Mouse (Mus musculus): Measurements from ENCODE around the gene Ascc2. TPM values are rescaled to one million over a fixed set of nuclear protein-coding genes. Genes with fewer than 3 reads are reported as not detected.
"Not testable (repeated sequence)": the region's sequence is repeated elsewhere in the genome, so short reads cannot be mapped to it uniquely, and the experiment has no call there.

The Ascc2 gene
- total RNA-seq, 2 experiments from 2014 or later = 23.3 to 26.7 TPM

- DNase-seq (ENCODE audit: low spot score in 2 of 2) = no peak
These were observed 7.7 kb upstream of the Ascc2 start for GRCm38 (mm10) chr11:4629861-4630280.

DNA sequence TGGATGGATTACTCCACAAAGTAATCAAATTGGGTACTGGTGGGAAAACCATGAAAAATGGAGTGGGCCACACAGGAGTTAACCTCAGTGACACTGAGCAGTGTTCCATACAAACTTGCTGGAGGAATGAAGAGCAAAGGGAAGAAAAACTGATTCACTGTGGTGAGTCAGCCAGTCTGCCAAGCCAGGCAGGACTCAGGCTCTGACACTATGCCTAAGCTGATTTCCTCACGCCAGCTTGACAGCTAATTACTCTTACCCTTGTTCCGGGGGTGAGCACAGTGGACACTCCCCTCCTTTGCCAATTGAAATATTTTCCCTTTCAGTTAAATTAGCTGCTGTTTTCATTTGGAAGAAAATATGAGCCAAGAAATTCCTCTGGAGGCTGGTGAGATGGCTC is 4.1 kb upstream of the Ascc2 start:
- DNase-seq (ENCODE audit: low spot score in 2 of 2) = no peak

DNA sequence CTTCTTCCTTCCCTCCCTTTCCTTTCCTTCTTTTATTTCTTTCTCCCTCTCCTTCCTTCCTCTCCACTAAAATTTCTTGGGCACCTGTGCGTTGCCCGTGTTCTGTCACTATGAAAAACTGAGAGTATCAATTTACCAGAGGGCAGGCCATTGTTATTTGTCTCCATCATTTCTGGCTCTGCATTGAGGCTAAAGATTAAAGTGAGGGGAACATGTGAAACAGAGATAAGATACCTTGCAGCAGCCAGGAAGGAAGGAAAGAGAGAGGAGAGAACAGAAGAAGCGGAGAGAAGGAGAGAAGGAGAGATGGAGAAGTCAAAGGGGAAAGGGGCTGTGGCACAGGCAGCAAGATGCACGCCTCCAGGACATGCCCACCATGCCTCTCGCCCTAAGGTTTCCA is 3.2 kb upstream of the Ascc2 start:
- no peak for DNase-seq (ENCODE audit: low spot score in 2 of 2)

DNA sequence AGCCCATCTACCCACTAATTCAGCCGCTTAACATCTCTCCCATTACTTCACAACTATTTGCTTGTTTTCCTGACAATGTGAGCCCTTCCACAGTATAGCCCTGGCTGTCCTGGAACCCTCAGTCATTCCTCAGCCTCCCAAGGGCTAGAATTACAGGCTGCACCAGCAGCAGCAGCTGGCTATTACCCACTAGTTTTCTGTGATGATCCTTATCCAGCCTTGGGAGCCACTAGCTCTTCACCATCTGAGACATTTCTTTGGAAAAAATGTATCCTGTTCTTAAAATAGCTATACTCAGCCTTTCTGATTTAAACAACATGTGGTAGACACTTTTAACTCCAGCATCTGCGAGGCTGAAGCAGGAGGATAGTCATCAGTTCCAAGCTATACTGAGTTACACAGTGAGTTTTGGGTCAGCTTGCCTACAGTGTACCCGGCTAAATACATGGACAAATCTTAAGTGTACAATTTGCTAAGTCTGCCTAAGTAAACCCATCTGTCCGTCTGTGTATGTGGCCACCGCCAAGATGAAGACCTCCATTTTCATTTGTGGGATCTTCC is 685 bp upstream of the Ascc2 start:
- no peak for DNase-seq (ENCODE audit: low spot score in 2 of 2)

- no peak for DNase-seq (ENCODE audit: low spot score in 2 of 2)
These were observed 714 bp downstream of the Ascc2 start for GRCm38 (mm10) chr11:4638261-4638660.

GRCm38 (mm10) chr11:4641185-4641584 is 3.6 kb downstream of the Ascc2 start:
- DNase-seq (ENCODE audit: low spot score in 2 of 2) = no peak

- DNase-seq (ENCODE audit: low spot score in 2 of 2) = no peak
These were observed 6.2 kb downstream of the Ascc2 start for GRCm38 (mm10) chr11:4643722-4644121.

DNA sequence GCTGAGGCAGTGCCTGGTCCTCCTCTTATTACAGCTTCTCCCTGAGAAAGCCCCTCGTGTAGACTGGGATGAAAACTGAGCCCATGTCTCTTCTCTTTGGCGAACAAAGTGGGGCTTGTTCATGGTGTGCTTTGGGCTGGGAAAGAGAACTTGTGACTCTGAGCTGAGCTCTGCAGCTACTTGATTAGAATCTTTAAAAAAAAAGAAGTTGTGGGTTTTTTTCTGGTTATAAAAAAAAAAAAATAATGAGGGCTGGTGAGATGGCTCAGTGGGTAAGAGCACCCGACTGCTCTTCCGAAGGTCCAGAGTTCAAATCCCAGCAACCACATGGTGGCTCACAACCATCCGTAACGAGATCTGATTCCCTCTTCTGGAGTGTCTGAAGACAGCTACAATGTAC is 7.6 kb downstream of the Ascc2 start:
- DNase-seq (ENCODE audit: low spot score in 2 of 2) = not testable (repeated sequence)

DNA sequence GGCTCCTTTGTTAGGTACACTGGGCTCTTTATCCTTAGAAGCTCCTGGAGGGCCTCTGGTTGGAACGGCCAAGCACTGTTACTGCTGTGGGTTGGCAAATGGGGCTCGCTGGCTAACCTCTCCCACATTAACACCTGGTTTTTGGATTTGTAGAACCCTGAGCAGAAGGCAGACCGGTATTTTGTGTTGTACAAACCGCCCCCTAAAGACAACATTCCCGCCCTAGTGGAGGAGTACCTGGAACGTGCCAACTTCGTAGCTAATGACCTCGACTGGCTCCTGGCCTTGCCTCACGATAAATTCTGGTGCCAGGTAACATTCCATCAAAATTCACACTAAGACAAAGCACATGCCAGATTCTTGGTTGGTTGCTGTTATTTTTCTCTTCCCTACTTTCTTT is 8.9 kb downstream of the Ascc2 start:
- DNase-seq (ENCODE audit: low spot score in 2 of 2) = no peak

DNA sequence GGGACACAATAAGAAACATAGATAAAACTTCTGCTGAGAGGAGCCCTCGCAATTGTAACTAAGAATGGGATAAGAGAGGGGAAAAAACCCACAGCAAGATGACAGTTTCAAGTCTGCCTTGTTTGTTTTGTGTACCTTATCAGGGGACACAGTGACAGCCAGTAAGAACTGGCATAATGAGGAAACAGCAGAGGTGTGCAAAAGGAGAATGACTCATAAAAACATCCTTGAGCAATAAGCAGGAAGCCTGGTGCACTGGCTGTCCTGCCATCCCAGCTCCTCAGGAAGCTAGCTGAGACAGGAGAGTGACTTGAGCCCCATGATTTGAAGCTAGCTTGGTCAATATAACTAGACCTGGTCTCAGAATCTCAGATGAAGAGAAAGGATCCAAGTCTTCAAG is 22.3 kb downstream of the Ascc2 start:
- no peak for DNase-seq (ENCODE audit: low spot score in 2 of 2)

- no peak for DNase-seq (ENCODE audit: low spot score in 2 of 2)
These were observed 22.9 kb downstream of the Ascc2 start for GRCm38 (mm10) chr11:4660309-4661025.

GRCm38 (mm10) chr11:4661324-4661723 is 23.8 kb downstream of the Ascc2 start:
- DNase-seq (ENCODE audit: low spot score in 2 of 2) = peak in 1 of 2 experiments; percentile 28

GRCm38 (mm10) chr11:4661871-4662495 is 24.4 kb downstream of the Ascc2 start:
- peak in 1 of 2 experiments; percentile 49 for DNase-seq (ENCODE audit: low spot score in 2 of 2)

DNA sequence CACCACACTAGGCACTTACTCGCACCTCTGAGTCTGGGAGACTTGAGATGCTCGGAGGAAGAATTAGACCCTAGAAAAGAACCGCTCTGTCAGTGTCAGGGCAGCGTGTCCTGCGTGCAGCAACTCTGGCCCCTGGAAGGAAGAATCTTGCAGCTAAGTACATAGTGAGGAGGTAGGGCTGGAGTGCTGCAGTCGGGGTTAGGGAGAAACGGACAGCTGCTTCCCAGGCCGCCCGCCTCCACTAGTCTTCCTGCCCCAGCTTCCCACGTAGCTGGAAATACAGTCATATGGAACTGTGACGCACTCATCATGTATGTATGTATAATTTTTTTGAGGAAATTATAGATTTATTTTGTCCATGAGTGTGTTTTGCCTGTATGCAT is 24.9 kb downstream of the Ascc2 start:
- no peak for DNase-seq (ENCODE audit: low spot score in 2 of 2)

GRCm38 (mm10) chr11:4671736-4672135 is 34.2 kb downstream of the Ascc2 start:
- DNase-seq (ENCODE audit: low spot score in 2 of 2) = no peak

DNA sequence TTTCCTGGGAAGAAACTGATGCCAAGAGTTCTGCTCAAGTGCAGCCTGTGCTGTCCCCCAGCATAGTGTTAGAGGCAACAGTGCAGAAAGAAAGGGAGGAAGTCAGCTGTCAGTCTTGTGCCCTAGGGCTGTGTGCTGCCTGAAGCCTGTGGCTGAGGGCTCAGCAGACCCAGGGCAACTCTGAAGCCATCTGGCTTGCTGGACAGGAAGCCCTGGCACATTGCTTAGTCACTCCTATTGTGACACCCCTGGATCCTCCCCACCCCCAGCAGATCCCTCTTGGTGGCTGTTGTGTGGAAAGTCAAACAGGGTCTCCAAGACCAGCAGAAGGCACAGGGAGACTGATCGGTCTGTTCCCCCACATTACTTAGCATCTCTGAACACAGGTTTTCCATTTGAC is 37.0 kb downstream of the Ascc2 start:
- DNase-seq (ENCODE audit: low spot score in 2 of 2) = no peak

DNA sequence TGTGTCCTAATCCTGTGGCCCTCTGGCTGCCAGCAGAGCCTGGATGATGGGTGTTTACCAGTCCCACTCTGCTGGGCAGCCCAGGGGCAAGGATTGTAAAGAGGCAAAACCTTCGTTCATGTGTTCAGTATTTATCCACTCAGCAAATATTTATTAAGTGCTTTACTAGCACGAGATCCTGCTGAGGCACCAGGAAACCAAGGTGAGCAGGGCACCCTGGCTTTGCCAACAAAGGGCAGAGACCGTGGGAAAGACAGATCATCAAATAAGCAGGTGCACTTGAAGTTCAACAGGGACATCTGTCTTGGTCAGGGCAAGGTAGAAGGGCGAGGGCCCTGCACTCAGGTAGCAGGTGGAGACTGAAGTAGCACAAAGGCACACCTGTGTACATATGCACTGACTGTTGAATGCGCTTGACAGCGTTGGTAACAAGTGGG is 37.6 kb downstream of the Ascc2 start:
- no peak for DNase-seq (ENCODE audit: low spot score in 2 of 2)

DNA sequence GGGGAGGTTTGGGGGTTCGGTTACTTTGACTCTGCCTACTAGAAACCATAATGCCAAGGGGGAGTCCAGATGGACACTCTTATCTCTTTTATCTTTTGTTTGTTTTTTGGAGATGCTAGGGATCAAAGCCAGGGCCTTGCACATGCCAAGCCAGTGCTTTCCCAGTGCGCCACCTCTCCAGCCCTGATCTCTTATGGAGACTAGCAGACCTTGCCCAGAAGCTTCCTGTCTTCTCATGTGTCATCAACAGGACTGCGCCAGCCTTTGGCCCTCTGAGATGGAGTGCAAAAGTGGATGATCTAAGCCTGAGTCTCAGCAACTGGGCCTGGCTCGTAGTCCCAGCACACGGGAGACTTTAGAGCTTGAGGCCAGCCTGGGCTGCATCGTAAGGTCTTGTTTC is 38.1 kb downstream of the Ascc2 start:
- no peak for DNase-seq (ENCODE audit: low spot score in 2 of 2)

DNA sequence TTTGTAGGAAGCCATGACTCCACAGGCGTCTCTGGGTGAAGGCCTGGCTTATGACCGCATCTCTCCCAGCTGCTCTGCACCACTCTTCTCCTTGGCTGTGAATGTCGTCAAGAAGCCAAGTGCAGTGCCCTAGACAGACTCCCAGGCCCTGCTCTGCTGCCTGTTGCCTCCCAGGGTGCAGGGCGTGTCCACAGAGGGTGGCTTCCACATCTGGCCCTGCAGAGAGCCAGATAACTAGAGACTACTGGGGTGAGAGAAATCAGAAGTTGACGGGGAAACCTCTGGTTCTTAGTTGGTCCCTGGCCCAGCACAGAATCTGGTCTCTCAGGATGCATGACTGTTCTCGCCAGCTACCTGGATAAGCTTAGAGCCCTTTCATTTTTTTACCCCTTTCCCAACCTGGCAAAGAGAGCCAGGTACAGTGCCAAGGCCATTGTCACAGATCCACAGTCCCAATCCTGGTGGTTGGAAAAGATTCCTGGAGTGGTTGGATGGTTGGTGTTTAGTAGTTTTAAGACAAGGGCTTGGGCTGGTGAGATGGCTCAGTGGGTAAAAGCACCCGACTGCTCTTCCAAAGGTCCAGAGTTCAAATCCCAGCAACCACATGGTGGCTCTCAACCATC is 39.8 kb downstream of the Ascc2 start:
- DNase-seq (ENCODE audit: low spot score in 2 of 2) = no peak

DNA sequence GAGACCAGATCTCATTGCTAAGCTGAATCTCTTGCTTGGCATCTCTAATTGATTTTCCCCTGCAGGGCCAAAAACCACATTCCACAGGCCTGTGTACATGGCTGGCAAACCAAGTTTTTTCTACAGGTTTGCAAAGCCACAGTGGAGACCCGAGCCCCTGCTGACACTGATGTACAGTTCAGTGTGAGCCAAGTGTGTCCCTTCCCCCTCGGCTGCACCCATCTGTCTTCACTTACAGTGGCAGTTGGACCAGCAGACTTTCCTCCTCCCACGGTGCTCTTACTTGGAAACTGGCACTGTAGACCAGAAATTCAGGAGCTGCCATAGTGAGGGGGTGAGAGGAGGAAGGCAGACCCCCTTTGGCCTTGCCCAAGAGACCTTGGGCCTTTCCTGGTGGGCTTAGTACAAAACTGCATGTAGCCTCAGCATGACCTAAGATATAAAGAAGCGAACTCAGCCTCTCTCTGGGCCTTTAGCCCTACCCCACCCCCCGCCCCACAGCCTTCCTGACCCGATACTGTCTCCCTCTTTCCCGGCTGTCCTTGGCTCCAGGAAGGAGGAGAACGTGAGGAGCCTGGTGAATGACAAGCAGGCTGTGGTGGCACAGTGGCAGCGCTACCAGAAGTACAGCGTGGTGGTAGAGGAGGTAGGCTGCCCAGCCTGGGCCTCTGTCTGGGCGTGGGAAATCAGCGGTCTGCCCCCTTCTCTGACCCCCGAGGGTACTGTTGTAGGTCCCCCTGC is 41.3 kb downstream of the Ascc2 start:
- DNase-seq (ENCODE audit: low spot score in 2 of 2) = peak; percentile 80 to 91

DNA sequence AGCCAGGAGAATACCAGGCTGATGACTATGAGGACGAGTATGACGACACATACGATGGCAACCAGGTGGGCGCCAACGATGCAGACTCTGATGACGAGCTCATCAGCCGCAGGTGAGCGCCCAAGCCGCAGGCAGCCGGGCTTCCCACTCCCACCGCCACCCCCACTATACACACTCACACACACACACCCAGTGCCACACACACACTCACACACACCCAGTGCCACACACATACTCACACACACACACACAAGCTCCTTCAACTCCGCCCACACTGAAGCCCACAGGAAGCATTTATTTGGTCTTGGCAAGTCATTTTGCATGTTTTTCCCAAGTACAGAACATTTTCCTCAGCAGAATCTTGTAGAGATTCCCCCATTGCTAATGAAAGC is 41.9 kb downstream of the Ascc2 start:
- peak in 1 of 2 experiments; percentile 61 for DNase-seq (ENCODE audit: low spot score in 2 of 2)

DNA sequence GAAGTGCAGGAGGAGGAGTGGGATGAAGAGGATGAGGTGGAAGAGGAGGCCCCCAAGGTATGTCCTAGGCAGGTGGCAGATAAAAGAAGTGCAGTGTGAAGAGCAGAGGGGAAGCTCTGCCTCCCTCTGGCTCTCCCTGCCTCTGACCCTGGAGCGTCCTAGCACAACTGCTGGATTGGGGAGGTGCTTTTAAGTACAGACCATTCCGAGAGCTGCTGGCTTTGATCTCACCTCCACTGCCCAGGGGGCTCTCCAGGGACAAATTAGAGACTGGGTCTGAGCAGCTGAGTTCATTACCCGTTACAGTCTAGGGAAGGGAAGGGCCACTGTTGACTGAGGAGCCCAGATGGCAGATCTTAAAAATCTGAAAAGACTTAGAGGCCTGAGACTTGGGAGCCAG is 42.6 kb downstream of the Ascc2 start:
- no peak for DNase-seq (ENCODE audit: low spot score in 2 of 2)
